Mouse (Mus musculus) erythroblast, embryonic 14.5 days (primary cell): Measurements from ENCODE around the gene Gm10570. TPM values are rescaled to one million over a fixed set of nuclear protein-coding genes. Genes with fewer than 3 reads are reported as not detected.

Experiments
- H3K27me3 ChIP-seq: 2 replicates; pipeline ENCODE4 v1.6.1; 2012; ENCODE audit warnings: inconsistent platforms; ENCODE audit not compliant: control insufficient read depth
- H3K36me3 ChIP-seq: 2 replicates; pipeline ENCODE4 v1.6.1; 2012; ENCODE audit warnings: mild to moderate bottlenecking, inconsistent platforms; ENCODE audit not compliant: control insufficient read depth
- H3K4me1 ChIP-seq: 2 replicates; pipeline ENCODE4 v1.6.1; 2012; ENCODE audit warnings: inconsistent platforms; ENCODE audit not compliant: control insufficient read depth
- H3K4me3 ChIP-seq: replicated peaks from 2 replicates; pipeline ENCODE3; 2012; ENCODE audit warnings: moderate library complexity, mild to moderate bottlenecking, inconsistent platforms
- H3K9me3 ChIP-seq: 2 replicates; pipeline ENCODE4 v1.6.1; 2012; ENCODE audit warnings: low read length, inconsistent platforms, mixed read lengths; ENCODE audit not compliant: control insufficient read depth
- GATA1 ChIP-seq: IDR thresholded peaks from 2 replicates; pipeline ENCODE4 v1.6.1; 2012; ENCODE audit warnings: low read length, inconsistent platforms, mixed read lengths
- TAL1 ChIP-seq: IDR thresholded peaks from 3 replicates; pipeline ENCODE4 v1.6.1; 2012; ENCODE audit warnings: low read length, inconsistent platforms, mixed read lengths
- polyA plus RNA-seq: library from polyadenylated mRNA; stranded (reverse); fragments of >175 nt; gene quantifications from 2 replicates; pipeline ENCODE4 v1.2.3, GENCODE M21; 2012

Gene Gm10570
- polyA plus RNA-seq, 1 experiment: not detected

DNA sequence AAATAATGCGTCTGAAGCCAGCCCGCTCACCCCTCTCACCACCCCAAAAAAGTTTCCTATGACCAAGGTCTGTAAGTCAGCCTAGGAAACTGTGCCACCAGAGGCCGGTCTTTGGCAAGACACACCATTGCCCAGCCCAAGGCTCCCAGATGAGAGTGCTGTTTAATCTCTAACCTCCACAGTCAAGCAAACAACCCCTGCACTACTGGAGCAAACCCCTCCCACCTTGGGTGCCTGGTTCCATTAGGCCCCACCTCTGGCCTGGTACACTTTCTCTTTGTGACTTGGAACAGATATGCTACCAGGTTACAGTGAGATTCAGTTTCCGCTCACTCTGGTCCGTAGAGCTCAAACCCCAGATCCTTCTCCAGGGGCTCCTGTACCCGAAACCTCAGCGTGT is 41.4 kb downstream of the Gm10570 start:
- TF ChIP-seq GATA1: no peak
- no peak for TF ChIP-seq TAL1
- Histone ChIP-seq H3K4me3 (no peak overlapping the region), H3K27me3 (peaks cover 68% of the 10 kb centered on the region), H3K9me3 (no peaks in the 10 kb centered on the region), H3K36me3 (no peaks in the 10 kb centered on the region), H3K4me1 (peaks cover 41% of the 10 kb centered on the region)

DNA sequence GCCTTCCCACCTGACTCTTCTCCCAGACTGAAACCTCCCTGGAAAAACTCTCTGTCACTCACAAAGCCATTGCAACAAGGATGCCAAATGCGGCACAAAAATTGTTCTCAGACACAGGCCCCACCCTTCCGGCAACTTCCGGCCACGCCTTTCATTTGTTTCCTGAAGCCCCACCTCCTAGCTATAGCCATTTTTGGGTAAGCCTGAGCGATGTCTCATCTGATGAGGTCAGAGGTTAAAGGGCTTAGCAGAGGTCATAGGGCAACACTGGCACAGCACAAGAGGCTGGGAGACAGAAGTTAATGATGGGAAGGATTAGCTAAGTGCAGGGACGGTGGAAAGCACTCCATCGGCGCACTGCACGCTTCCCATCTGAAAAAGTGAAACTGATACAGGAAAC is 41.9 kb downstream of the Gm10570 start:
- TF ChIP-seq GATA1 (no peak), TAL1 (no peak)
- H3K27me3 ChIP-seq: peaks cover 64% of the 10 kb centered on the region
- no peaks in the 10 kb centered on the region for H3K9me3 ChIP-seq
- H3K4me1 ChIP-seq: peaks cover 41% of the 10 kb centered on the region
- no peak overlapping the region for H3K4me3 ChIP-seq
- no peaks in the 10 kb centered on the region for H3K36me3 ChIP-seq

DNA sequence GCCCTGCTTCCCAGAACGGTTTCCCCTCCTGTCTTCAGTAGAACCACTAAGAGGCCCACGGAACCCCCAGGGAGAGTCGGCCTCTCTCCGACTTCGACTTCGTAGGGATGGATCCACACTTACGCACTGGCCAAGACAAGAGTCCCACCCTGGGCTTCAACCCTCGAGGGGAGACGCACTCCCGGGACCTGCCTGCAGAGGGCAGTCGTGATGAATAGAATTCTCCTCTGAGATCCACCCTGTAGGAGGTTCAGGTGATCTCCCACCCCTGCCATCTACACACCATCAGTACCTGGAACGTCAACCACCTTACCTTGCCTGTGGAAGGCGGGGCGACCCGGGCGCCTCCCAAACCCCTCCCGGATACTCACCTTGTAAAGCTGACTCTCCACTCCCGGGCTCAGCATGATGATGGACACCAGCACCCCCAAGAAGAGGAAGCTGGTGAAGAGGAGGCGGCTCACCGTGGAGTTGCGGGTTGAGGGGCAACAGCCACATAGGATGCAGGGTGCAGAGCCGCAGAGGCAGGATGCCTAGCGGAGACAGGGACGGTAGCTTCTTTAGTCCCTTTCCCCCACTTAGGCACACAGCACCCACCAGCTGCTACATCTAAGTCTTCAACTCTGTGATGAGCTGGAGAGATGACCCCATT is 43.6 kb downstream of the Gm10570 start:
- no peak overlapping the region for H3K4me3 ChIP-seq
- H3K9me3 ChIP-seq: no peaks in the 10 kb centered on the region
- no peaks in the 10 kb centered on the region for H3K36me3 ChIP-seq
- H3K27me3 ChIP-seq: peaks cover 52% of the 10 kb centered on the region
- H3K4me1 ChIP-seq: peaks cover 36% of the 10 kb centered on the region
- TF ChIP-seq GATA1: no peak
- TF ChIP-seq TAL1: no peak

DNA sequence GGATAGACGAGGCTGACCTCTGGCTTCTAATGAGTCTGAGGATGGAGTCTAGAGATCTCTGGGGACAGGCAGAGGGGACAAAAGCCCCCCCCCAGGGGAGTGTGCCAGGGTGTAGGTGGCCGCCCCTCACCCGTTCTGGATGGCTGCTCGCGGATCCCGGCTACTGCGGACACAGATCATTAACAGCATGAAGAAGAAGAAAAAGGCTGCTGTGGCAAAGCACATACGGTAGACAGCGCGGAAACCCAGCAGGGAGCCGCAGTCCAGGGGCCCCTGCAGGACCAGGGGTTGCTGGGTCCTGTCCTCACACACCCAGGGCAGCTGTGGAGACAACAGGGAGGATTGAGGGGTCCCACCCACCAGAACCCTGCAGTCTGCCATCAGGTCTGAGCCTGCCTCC is 44.3 kb downstream of the Gm10570 start:
- H3K9me3 ChIP-seq: no peaks in the 10 kb centered on the region
- H3K27me3 ChIP-seq: peaks cover 52% of the 10 kb centered on the region
- no peak overlapping the region for H3K4me3 ChIP-seq
- peaks cover 34% of the 10 kb centered on the region for H3K4me1 ChIP-seq
- H3K36me3 ChIP-seq: no peaks in the 10 kb centered on the region
- TF ChIP-seq GATA1 (no peak), TAL1 (no peak)

DNA sequence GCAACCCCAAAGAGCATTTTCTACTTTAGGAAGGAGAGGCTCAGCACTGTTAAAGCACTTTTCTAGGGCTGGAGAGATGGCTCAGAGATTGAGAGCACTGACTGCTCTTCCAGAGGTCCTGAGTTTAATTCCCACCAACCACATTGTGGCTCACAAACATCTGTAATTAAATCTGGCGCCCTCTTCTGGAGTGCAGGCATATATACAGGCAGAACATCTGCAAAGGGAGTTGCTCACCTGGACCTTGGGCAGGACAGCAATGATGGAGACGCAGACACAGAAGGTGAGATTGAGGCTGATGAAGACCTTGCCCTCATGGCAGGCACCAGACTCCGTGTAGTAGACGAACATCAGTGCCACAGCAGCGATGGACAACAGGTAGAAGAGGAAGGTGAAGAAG is 48.1 kb downstream of the Gm10570 start:
- Histone ChIP-seq H3K4me1 (peaks cover 21% of the 10 kb centered on the region), H3K9me3 (no peaks in the 10 kb centered on the region), H3K27me3 (peaks cover 46% of the 10 kb centered on the region), H3K4me3 (no peak overlapping the region), H3K36me3 (no peaks in the 10 kb centered on the region)
- TF ChIP-seq GATA1 (no peak), TAL1 (no peak)

Other genes starting within 250 kb of the Gm10570 start
- gene Pef1, start 206.1 kb downstream of the Gm10570 start, polyA plus RNA-seq: 3.1 and 3.8 TPM in 2 replicates
- not detected in 2 replicates for gene Hcrtr1, start 169.3 kb downstream of the Gm10570 start, polyA plus RNA-seq
- 58.6 and 58.7 TPM in 2 replicates for gene Tinagl1, start 133.6 kb downstream of the Gm10570 start, polyA plus RNA-seq
- not detected in 2 replicates for gene Gm853, start 86.3 kb downstream of the Gm10570 start, polyA plus RNA-seq
- not detected in 2 replicates for gene Serinc2, start 29.5 kb downstream of the Gm10570 start, polyA plus RNA-seq
- not detected in 2 replicates for gene Fabp3, start 79 bp downstream of the Gm10570 start, polyA plus RNA-seq
- gene Zcchc17, start 51.3 kb upstream of the Gm10570 start, polyA plus RNA-seq: 3.1 and 3.2 TPM in 2 replicates
- 6.1 TPM in 2 replicates for gene Snrnp40, start 51.5 kb upstream of the Gm10570 start, polyA plus RNA-seq